Mouse (Mus musculus) neural tube, embryonic 11.5 days (tissue): ENCODE results near the gene Ercc1. TPM values are rescaled to one million over a fixed set of nuclear protein-coding genes. Genes with fewer than 3 reads are reported as not detected.

Experiments used
- ATAC-seq: fragments of 200-750 bp; cut with Nextera tagmentation; 2 replicates; pipeline ENCODE4 v1.8.0; 2017; ENCODE audit warnings: moderate number of reproducible peaks, mild to moderate bottlenecking, moderate TSS enrichment, moderate library complexity; ENCODE audit not compliant: insufficient read depth, low FRiP score, low TSS enrichment
- DNase-seq: peaks from one replicate; pipeline ENCODE4 v3.0.0-alpha.2; 2015; ENCODE audit warnings: low spot score
- H3K27ac ChIP-seq: fragments of 300-500 bp; sonication (generic); 2 replicates; pipeline ENCODE4 v1.5.1; 2014; ENCODE audit warnings: low read depth, mild to moderate bottlenecking, low read length
- H3K27me3 ChIP-seq: fragments of 300-500 bp; sonication (generic); 2 replicates; pipeline ENCODE4 v1.6.1; 2014; ENCODE audit warnings: mild to moderate bottlenecking, low read length, mixed read lengths; ENCODE audit not compliant: control insufficient read depth, insufficient read depth
- H3K36me3 ChIP-seq: fragments of 300-500 bp; sonication (generic); 2 replicates; pipeline ENCODE4 v1.6.1; 2014; ENCODE audit warnings: mild to moderate bottlenecking, low read length, moderate library complexity, mixed read lengths; ENCODE audit not compliant: control insufficient read depth, insufficient read depth
- H3K4me1 ChIP-seq: fragments of 300-500 bp; sonication (generic); 2 replicates; pipeline ENCODE4 v1.6.1; 2014; ENCODE audit warnings: low read length, mixed read lengths; ENCODE audit not compliant: control insufficient read depth, insufficient read depth
- H3K4me2 ChIP-seq: fragments of 300-500 bp; sonication (generic); 2 replicates; pipeline ENCODE4 v1.6.1; 2014; ENCODE audit warnings: low read depth, mild to moderate bottlenecking, moderate library complexity
- H3K4me3 ChIP-seq: fragments of 300-500 bp; sonication (generic); 2 replicates; pipeline ENCODE4 v1.5.1; 2014; ENCODE audit warnings: low read depth, low read length
- H3K9ac ChIP-seq: fragments of 300-500 bp; sonication (generic); 2 replicates; pipeline ENCODE4 v1.6.1; 2014; ENCODE audit warnings: mild to moderate bottlenecking, low read length
- H3K9me3 ChIP-seq: fragments of 300-500 bp; sonication (generic); 2 replicates; pipeline ENCODE4 v1.6.1; 2016; ENCODE audit warnings: low read length; ENCODE audit not compliant: control insufficient read depth
- WGBS: fragments of 180-500 bp; shearing (Covaris S2); extraction: QIAGEN DNeasy Blood & Tissue Kit; methylation state at CpG from one replicate; pipeline ENCODE4 v1.1.7; 2014; 5-methylcytosine and 5-hydroxymethylcytosine counted together
- polyA plus RNA-seq: library from polyadenylated mRNA; unstranded; fragments of >200 nt; fragmentation: Nextera tagmentation; extraction: Ambion mirVana; gene quantifications from 2 replicates; pipeline ENCODE4 v1.2.1, GENCODE M21; 2014

The Ercc1 gene
- polyA plus RNA-seq, 1 experiment from 2014 or later: 91.8 TPM

DNA sequence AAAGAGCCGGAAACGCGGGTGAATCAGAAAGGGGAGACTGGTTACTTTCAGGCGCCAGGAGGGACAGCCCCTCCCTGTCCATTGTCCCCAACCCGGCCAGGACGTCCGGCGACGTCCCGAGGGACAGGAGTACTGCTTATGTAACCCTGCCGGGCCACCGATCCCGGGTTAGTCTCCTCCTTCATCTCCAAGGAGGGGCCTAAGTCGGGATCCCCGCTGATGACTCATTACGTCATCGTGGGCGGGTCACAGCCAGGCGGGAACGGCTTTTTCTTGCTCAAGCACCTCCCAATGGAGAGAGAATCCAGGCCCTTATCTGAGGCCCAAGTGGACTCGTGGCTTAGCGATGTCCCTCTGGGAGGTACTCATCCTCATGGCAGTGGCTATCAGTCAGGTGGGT is 17.4 kb upstream of the Ercc1 start:
- Histone ChIP-seq H3K4me1 (peaks cover 8% of the 10 kb centered on the region), H3K27ac (peak overlapping the region; percentile 56; the same call in 1 of the 2 replicates), H3K4me3 (peak overlapping the region; percentile 28), H3K9me3 (no peaks in the 10 kb centered on the region), H3K4me2 (peak overlapping the region; percentile 40), H3K9ac (peak overlapping the region; percentile 44), H3K27me3 (no peaks in the 10 kb centered on the region), H3K36me3 (no peaks in the 10 kb centered on the region)
- under 1% methylated on average over 22 of the region's 22 CpGs for WGBS
- DNase-seq (peak; percentile 82), ATAC-seq (peak; percentile 61; the same call in 1 of the 2 replicates)

DNA sequence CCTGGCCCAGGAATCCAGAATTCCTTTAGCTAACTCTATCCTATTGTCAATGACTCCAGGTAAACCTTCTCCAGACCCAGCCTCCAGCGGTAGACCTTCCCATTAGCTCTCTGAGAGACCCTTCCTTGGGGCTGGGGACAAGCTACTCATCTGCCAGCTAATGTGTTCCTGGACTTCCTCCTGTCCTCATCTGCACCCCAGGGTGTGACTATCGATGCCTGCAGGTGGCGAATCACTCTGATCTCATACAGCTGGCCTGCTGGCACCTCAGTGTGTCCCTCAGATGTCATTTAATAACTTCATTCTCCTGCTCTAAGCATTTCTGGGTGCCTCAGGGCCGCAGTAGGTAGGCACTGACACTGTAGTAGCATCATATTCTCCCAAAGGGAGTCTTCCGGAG is 16.8 kb upstream of the Ercc1 start:
- Histone ChIP-seq H3K9ac (no peak overlapping the region), H3K36me3 (no peaks in the 10 kb centered on the region), H3K27me3 (no peaks in the 10 kb centered on the region), H3K4me3 (no peak overlapping the region; the same call in 1 of the 2 replicates), H3K4me1 (peaks cover 8% of the 10 kb centered on the region), H3K4me2 (no peak overlapping the region), H3K27ac (no peak overlapping the region), H3K9me3 (no peaks in the 10 kb centered on the region)
- WGBS: 80% methylated on average over 5 of the region's 5 CpGs
- ATAC-seq (no peak), DNase-seq (no peak)

GRCm38 (mm10) chr7:19328425-19328824 is 16.2 kb upstream of the Ercc1 start:
- H3K36me3 ChIP-seq: no peaks in the 10 kb centered on the region

DNA sequence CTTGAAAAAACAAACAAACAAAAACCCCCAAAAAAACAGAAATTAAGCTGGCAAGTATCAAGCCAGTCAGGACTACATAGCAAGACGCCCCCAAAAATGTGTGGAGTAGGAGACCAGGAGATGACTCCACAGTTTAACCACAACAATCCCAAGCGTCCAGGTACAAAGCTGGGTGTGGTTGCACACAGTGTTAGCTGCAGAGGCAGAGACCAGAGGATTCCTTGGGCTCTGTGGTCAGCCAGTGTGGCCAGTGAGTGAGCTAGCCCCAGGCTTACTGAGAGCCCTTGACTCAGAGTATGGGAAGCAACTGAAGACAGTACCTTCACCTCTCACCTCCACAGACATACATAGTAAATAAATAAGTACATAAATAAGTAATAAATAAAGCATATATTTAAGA is 12.7 kb upstream of the Ercc1 start:
- H3K27ac ChIP-seq: no peak overlapping the region
- ATAC-seq (no peak), DNase-seq (no peak)
- no peaks in the 10 kb centered on the region for H3K27me3 ChIP-seq
- H3K36me3 ChIP-seq: no peaks in the 10 kb centered on the region
- WGBS: 61% methylated on average over 2 of the region's 2 CpGs
- H3K4me3 ChIP-seq: no peak overlapping the region
- peaks cover under 1% of the 10 kb centered on the region; the same call in 1 of the 2 replicates for H3K4me1 ChIP-seq
- H3K9me3 ChIP-seq: no peaks in the 10 kb centered on the region
- H3K4me2 ChIP-seq: no peak overlapping the region
- H3K9ac ChIP-seq: no peak overlapping the region

More at GRCm38 (mm10) chr7:19328425-19328824, 16.2 kb upstream of the Ercc1 start:
- Histone ChIP-seq H3K9ac (no peak overlapping the region), H3K9me3 (no peaks in the 10 kb centered on the region), H3K4me2 (no peak overlapping the region), H3K4me3 (no peak overlapping the region), H3K27me3 (no peaks in the 10 kb centered on the region), H3K4me1 (peaks cover 8% of the 10 kb centered on the region), H3K27ac (no peak overlapping the region)
- DNase-seq (no peak), ATAC-seq (no peak)

DNA sequence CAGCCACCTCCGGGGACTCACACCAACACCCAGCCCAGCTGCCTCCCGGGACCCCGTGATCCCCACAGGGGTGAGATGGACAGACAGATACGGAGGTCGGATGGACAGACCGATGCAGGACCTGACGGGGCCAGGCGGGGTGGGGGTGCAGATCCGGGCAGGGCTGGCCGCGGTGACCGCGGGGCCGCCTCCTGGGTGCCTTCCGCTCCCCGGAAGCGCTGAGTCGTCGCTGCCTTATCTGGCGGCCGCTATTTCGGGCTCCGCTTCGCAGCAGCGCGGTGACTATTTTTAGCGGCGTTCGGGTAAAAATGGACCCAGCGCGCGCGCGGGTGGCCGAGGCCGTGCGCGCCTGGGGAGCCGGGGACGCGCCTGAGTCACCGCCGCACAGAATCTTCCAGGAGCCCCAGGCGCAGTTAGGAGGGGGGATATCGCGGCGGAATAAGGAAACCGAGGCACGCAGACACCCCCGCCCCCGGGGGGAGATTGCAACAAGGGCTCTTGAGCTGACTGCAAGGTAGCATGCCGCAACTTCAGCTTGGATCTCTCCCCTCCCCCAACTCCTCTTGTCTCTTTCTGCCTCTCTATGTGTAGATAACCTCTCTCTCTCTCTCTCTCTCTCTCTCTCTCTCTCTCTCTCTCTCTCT is 11.7 kb upstream of the Ercc1 start:
- Histone ChIP-seq H3K4me3 (peak overlapping the region; percentile 62), H3K4me1 (no peaks in the 10 kb centered on the region), H3K4me2 (peak overlapping the region; percentile 90), H3K36me3 (no peaks in the 10 kb centered on the region), H3K27ac (0 out of 2 replicates have a peak overlapping the region, but pooled peaks have one; percentile 49), H3K9ac (peak overlapping the region; percentile 86), H3K9me3 (no peaks in the 10 kb centered on the region), H3K27me3 (no peaks in the 10 kb centered on the region)
- ATAC-seq: peak; percentile 61
- under 1% methylated on average over 52 of the region's 52 CpGs for WGBS
- DNase-seq: peak; percentile 70

DNA sequence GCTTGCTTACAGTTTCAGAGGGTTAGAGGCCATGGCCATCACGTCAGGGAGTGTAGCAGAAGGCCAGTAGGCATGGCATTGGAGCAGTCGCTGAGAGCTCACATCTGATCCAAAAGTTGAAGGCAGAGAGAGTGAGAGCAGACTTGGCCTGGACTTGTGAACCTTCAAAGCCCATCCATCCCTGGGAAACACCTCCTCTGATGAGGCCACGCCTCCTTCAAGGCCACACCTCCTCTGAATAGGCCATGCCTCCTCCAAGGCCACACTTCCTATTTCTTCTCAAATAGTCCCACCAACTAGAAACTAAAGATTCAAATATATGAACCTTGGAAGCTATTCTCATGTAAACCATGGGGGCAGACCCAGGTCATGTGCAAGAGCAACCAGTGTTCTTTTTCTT is 9.0 kb upstream of the Ercc1 start:
- Histone ChIP-seq H3K27me3 (no peaks in the 10 kb centered on the region), H3K4me1 (no peaks in the 10 kb centered on the region), H3K4me3 (no peak overlapping the region), H3K36me3 (no peaks in the 10 kb centered on the region), H3K9me3 (no peaks in the 10 kb centered on the region), H3K27ac (no peak overlapping the region), H3K4me2 (no peak overlapping the region), H3K9ac (no peak overlapping the region)
- no peak for ATAC-seq
- no peak for DNase-seq
- 35% methylated on average over 3 of the region's 3 CpGs for WGBS

DNA sequence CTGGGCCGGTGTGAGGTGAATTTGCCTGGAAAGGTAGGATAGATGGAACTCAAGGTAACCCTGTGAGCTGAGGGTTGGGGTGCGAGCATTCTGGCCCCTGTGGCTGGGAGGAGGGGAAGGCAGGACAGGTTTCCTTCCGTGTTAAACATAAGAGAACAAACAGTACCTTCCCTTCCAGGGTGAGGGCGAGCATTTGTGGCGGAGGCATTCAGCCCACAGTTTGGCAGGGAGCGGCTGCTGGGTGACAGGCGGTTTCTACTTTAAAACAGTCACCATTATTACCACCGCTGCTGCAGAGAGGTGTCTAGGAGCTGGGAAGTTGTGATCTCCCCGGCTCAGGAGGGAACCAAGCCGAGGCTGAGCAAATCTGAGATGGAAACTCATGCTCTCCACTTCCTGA is 7.5 kb upstream of the Ercc1 start:
- Histone ChIP-seq H3K27me3 (peaks cover 8% of the 10 kb centered on the region), H3K4me1 (peaks cover 6% of the 10 kb centered on the region; the same call in 1 of the 2 replicates), H3K9ac (no peak overlapping the region), H3K27ac (no peak overlapping the region), H3K36me3 (no peaks in the 10 kb centered on the region), H3K9me3 (no peaks in the 10 kb centered on the region), H3K4me2 (no peak overlapping the region), H3K4me3 (no peak overlapping the region)
- DNase-seq: no peak
- 55% methylated on average over 10 of the region's 10 CpGs for WGBS
- no peak for ATAC-seq

DNA sequence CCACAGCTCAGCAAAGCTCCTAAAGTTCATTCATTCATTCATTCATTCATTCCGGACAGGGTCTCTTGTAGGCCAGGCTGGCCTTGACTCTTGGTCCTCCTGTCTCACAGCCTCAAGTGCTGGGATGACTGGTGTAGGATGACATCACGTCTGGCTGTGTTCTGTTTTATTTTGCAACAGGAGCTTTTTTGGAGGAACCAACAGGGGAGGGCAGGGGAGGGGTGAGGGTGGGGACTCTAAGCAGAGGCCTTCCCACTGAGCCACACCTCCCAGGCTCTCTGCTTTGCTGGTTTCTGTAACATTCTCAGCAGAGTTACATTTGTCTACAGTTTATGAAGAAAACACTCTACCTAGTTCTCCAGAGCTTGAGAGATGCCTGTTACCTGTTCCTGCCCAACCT is 6.5 kb upstream of the Ercc1 start:
- DNase-seq (no peak), ATAC-seq (no peak)

GRCm38 (mm10) chr7:19338596-19338995 is 6.0 kb upstream of the Ercc1 start:
- no peaks in the 10 kb centered on the region for H3K9me3 ChIP-seq
- WGBS: 79% methylated on average over 7 of the region's 7 CpGs
- no peak overlapping the region for H3K4me2 ChIP-seq
- peaks cover 7% of the 10 kb centered on the region; the same call in 1 of the 2 replicates for H3K4me1 ChIP-seq
- H3K9ac ChIP-seq: no peak overlapping the region
- no peak for DNase-seq
- H3K36me3 ChIP-seq: no peaks in the 10 kb centered on the region
- ATAC-seq: no peak
- H3K27me3 ChIP-seq: peaks cover 8% of the 10 kb centered on the region
- H3K27ac ChIP-seq: no peak overlapping the region
- no peak overlapping the region for H3K4me3 ChIP-seq

More for the DNA sequence above, 6.5 kb upstream of the Ercc1 start:
- H3K4me3 ChIP-seq: no peak overlapping the region
- peaks cover 8% of the 10 kb centered on the region for H3K27me3 ChIP-seq
- H3K9ac ChIP-seq: no peak overlapping the region
- no peak overlapping the region for H3K27ac ChIP-seq
- no peaks in the 10 kb centered on the region for H3K9me3 ChIP-seq
- 64% methylated on average over 2 of the region's 2 CpGs for WGBS
- H3K4me1 ChIP-seq: peaks cover 7% of the 10 kb centered on the region; the same call in 1 of the 2 replicates
- no peaks in the 10 kb centered on the region for H3K36me3 ChIP-seq
- H3K4me2 ChIP-seq: no peak overlapping the region
